Mouse (Mus musculus): Measurements from ENCODE around the gene Slc2a4.

DNA sequence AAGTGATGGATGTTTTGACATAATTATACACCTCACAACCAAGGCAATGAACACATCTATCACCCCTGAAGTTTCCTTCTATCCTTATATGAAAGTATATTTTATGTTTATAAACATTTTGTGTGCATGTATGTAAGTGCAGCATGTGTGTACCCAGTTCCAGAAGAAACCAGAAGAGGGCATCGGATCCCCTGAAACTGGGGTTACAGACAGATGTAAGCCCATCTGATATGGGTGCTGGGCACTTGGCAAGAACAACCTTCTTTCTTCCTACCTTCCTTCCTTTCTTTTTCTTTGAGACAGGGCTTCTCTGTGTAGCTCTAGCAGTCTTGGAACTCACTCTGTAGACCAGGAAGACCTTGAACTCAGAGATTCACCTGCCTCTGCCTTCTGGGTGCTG lies 8.2 kb upstream of the Slc2a4 start:
- TF ChIP-seq CTCF (IDR thresholded peaks at IDR 0.05; ENCODE audit: control insufficient read depth, insufficient read depth, insufficient replicate concordance, low read depth, low read length), result no peak
- TF ChIP-seq POLR2A (IDR thresholded peaks at IDR 0.05; ENCODE audit: control insufficient read depth, low read depth, low read length), result no peak

Measured in testis, adult 2 months (tissue).